Mouse (Mus musculus) brain, embryonic 14.5 days (tissue): ENCODE measurements around the gene Nolc1. TPM values are rescaled to one million over a fixed set of nuclear protein-coding genes. Genes with fewer than 3 reads are reported as not detected.

Experiments used
- DNase-seq: peaks from one replicate; pipeline ENCODE4 v3.0.0-alpha.2; 2011; ENCODE audit warnings: low read depth
- CTCF ChIP-seq: fragments of 200-500 bp; IDR thresholded peaks from 2 replicates; pipeline ENCODE4 v1.5.1; 2012; ENCODE audit warnings: inconsistent platforms, mild to moderate bottlenecking, moderate library complexity, borderline replicate concordance; ENCODE audit not compliant: insufficient read depth, insufficient read length; ENCODE audit errors: extremely low read depth
- POLR2A ChIP-seq: fragments of 200-500 bp; IDR thresholded peaks from 2 replicates; pipeline ENCODE4 v1.6.1; 2012; ENCODE audit warnings: mild to moderate bottlenecking, inconsistent platforms, borderline replicate concordance; ENCODE audit not compliant: poor library complexity, insufficient read depth, insufficient read length, severe bottlenecking; ENCODE audit errors: extremely low read depth
- polyA plus RNA-seq: library from polyadenylated mRNA; depleted of rRNA; stranded (reverse); fragments of >200 nt; gene quantifications from 2 replicates; pipeline ENCODE4 v1.2.3, GENCODE M21; 2012; rRNA removed

Gene Nolc1
- polyA plus RNA-seq, 1 experiment: 54.5 TPM

- DNase-seq: no peak
- TF ChIP-seq CTCF (no peak), POLR2A (no peak)
These were observed 56.9 kb downstream of the Nolc1 start for GRCm38 (mm10) chr19:46132577-46132976.

Other genes with a start within 250 kb of the Nolc1 start
- gene Armh3, start 77.4 kb upstream of the Nolc1 start, polyA plus RNA-seq: 19.6 and 22.0 TPM in 2 replicates
- gene Hps6, start 72.4 kb upstream of the Nolc1 start, polyA plus RNA-seq: 1.6 and 2.1 TPM in 2 replicates
- 24.0 and 30.1 TPM in 2 replicates for gene Pprc1, start 31.0 kb upstream of the Nolc1 start, polyA plus RNA-seq
- 404 and 531 TPM in 2 replicates for gene Ldb1, start 30.6 kb upstream of the Nolc1 start, polyA plus RNA-seq
- not detected in 2 replicates for gene Elovl3, start 56.0 kb downstream of the Nolc1 start, polyA plus RNA-seq
- gene Pitx3, start 72.5 kb downstream of the Nolc1 start, polyA plus RNA-seq: 2.6 and 2.7 TPM in 2 replicates
- gene Gbf1, start 76.6 kb downstream of the Nolc1 start, polyA plus RNA-seq: 94.8 and 106 TPM in 2 replicates
- 3.9 and 4.3 TPM in 2 replicates for gene Nfkb2, start 228.5 kb downstream of the Nolc1 start, polyA plus RNA-seq